Mouse (Mus musculus) lung, postnatal 14 days (tissue): ENCODE data around the gene Gja5.

Source experiments
- DNase-seq: peaks from one replicate; pipeline ENCODE4 v3.0.0; 2021

Gja5 gene

DNA sequence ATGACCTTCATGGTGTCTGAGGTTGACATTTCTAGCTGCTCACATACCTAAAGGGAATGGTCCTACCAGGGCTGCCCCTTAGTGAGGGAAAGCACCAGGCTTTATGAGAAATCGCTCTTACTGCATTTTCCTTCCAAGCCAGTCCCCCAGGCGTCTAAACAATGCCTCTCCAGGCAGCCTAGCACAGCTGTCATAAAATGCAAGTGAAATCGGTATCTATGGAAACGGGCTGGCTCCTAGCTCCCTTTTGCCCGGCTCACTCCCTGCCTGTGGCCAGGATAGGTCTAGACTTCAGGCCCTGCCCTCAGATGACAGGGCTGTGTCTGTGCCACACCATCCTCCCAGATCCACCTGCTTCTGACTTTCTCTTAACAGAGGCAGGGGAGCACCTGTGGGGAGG is 33.1 kb downstream of the Gja5 start:
- DNase-seq, result no peak

DNA sequence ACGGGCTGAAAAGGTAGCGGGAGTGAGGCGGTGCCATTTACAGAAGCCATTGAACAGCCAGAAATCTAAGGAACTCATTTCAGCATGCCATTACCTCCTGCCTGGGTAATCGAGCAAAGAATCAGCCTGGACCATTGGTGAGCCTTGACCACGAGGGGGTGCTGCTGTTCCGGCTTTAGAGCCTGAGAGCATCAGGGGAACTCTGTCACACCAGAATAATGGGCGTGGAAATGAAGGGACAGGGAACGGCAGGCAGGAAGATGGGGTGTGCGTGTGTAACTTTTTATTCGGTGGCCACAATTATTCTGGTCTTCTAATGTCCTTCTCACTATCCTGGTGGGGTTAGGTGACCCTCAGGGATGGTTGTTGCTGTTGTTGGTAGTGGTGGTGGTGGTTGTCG is 34.2 kb downstream of the Gja5 start:
- DNase-seq, result peak; percentile 94

DNA sequence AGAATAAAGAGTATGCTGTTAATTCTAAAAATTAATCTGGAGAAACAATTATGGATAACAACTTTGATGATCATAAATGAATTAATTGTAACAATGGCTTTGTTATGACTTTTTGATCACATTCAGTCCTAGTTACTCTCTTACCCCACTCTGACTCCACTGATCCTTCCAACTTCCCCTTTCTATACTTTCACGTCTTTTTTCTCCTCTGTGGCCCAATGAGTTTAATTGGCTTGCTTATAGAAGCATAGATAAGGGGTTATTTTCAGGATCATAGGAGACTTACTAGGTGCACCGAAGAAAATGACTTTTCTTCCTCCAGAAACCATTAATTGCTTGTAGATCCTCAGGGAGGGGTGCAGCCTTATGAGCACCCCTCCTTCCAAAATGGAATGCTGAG is 38.2 kb downstream of the Gja5 start:
- DNase-seq, result no peak

DNA sequence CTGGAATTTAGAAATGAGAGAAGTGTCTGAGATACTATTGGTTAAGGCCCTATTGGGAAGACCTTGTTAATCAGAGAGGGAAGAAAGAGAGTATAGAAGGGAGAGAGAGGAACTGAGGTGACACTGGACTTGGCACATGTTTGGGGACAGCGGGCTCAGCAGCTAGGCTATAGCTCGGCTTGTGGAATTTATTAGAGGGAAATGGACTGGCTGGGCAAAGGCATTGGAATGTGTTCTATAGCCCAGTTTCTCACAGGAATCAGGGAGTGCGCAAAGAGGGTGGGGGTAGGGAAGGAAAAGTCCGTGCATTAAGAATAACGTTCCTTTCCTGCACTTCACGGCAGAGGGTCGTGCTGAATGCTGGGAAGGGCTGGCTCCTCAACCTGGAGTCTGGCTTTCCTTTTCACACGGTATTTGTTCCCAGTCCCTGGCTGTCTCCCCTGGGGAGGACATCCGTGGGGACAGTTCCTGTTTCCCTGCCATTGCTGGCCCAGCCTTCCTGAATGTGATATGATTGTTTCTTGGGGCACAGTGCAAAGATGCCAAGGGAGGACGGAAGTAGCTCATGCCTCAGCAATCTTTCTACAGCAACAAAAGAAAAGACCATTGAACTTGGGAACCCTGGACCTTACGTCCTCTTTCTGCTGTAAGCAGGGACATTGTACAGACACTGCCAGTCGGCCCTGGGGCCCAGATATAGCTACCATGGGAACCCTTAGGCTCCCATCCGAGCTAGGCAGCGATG is 49.2 kb downstream of the Gja5 start:
- peak; percentile 47 for DNase-seq

DNA sequence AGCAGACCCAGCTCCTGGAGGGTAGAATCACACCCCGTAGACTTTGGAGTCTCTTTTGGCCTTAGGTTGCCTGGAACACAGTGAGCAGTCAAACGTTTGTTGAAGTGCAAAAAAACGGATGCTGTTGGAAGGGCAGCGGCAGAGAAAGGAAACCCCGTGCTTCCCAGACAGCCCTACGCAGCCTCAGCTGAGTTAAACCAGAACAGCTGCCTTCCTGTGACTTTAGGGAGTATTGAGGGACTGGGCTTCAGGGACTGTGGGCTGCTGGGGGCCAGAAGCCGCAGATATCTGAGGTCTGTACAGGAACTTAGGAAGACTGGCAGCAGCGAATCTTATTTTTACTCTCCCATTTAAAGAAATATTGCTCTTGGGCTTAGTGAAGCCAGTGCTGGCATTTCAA is 56.1 kb downstream of the Gja5 start:
- DNase-seq, result no peak

DNA sequence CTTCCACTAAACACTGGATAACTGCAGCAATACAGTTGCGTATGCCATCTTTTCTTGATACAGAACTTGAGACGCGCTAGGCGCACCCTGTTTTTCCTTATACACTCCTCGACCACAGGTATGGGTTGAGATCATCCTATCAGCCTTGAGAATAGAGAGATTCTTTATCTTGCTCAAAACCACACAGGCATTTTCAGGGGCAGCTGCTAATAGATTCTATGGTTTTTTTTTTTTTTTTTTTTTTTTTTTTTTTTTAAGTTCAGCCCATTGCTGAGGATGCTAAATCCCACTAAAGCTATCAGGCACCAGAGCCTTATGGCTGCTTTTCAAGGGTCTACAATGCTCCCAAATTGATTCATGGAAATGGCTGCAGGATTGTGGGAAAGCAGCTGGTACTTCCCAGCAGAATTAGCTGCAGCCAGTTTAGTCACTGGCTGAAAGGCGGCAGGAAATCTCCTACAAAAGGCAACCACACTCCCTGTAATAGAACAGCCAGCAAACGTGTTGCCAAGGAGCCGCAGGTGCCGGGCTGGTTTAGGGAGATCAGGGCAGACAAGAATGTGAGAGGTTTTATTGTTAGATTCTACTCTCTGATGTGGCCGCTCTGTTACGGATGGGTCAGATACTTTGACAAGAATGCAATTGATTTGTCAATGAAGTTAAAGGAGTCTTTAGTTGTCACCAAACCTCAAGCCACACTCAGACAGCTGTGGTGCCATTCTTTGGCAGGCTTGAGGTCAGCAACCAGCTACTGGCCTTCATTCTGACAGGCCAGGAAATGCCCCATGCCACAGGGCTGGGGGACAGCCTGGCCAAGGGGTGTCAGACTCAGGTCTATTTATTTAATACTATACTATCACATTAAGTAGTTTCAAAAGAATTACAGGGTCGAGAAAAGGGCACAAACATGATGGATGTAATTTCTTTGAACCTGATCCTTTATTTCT is 58.9 kb downstream of the Gja5 start:
- DNase-seq, result no peak

DNA sequence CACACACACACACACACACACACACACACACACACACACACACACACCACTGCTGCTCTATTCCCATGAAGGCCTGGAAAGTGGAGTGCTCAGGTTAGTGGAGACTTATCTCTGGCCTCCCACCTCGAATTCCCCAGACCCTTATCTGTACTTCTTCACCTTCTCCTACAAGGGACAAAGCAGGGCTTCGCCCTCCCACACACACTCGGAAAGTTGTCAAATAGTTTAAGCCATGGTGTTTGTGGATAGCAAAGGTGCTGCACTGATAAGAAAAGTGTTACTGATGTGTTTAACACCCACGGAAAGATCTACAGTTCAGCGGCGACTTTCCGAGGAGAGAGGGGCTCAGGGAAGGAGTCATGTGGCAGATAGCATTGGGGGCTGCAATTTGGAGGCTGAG is 66.5 kb downstream of the Gja5 start:
- DNase-seq, result no peak

DNA sequence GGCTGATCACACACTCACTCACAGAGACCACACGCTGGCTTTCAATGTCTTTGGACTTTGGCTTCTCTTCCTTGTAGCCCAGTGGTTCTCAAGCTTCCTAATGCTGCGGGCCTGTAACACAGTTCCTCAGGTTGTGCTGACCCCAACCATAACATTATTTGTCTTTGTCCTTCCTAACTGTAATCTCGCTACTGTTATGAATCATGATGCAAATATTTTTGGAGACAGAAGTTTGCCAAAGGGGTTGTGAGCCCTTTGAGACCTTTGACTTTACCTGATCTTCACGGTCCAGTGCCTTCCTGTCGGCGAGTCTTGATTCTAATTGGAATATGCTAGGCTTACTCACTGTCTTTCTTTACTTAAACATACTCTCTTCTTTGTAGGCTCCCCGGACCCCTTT is 70.0 kb downstream of the Gja5 start:
- no peak for DNase-seq

DNA sequence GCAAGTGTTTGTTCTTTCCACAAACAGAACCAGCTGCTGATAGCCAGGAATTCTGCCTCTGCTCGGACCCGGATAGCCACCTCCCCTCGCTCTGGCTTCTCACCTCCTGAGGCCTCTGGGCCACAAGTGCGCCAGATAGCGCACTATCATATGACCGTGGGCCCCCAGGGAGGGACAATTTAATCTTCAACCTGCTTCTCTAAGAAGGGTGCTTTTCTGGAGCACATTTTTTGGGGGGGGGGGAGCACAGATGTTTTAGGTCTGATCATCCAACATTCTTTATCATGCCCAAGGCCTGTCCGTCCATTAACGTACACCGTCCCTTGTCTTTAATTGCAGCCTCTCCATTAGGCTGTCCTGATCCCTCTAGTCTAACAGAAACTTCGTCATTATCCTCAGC is 71.1 kb downstream of the Gja5 start:
- no peak for DNase-seq

DNA sequence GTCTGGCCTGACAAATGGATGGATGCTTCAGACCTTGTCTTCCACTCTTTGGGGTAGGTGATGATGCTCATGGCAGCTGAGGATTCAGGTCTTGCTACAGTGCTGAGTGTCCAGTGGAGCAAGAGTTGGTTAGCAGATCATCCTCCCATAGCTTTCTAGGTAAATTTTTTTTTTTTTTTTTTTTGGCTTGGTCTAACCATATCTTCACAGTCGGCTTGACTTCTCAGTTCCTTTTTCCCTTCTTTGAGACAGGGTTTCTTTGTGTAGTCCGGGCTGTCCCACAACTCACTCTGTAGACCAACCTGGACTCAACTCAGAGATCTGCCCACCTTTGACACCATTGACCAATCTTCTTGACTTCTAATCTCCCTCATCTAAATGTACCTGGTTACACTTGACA is 73.0 kb downstream of the Gja5 start:
- no peak for DNase-seq

DNA sequence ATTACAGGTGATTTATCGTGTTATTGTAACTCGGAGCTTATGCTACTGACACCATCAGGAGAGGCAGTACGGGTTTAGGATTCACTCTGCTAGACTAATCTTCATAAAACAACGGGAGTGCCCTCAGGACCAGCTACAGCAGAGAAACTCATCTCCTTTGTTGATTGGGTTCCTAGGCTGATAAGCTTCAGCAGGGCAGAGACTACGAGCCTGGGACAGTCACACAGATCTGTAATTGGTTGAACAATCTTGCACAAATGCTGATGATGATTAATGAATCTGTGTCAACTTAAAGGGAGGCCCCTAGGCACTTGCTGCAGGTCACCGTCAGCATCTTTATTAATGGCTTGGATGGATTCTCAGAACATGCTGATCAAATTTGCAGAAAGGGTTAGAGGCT is 74.0 kb downstream of the Gja5 start:
- no peak for DNase-seq

DNA sequence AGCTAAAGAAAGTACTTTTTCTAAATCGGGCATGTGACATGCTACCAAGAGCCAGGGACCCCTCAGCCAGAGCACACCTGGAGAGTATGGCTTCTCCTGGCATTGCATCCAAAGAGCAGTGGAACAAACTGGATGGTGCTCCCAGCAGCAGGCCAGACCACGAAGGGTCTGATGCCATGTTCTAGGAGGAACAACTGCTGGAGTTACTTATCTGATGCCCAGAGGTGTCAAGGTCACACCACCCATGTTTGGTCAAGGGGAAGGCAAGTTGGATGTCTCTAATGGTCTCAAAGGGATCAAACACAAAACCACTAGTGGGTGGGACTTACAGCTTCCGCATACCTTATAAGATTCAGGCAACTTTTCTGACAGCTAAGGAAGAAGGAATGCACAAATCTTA is 74.5 kb downstream of the Gja5 start:
- DNase-seq, result no peak

DNA sequence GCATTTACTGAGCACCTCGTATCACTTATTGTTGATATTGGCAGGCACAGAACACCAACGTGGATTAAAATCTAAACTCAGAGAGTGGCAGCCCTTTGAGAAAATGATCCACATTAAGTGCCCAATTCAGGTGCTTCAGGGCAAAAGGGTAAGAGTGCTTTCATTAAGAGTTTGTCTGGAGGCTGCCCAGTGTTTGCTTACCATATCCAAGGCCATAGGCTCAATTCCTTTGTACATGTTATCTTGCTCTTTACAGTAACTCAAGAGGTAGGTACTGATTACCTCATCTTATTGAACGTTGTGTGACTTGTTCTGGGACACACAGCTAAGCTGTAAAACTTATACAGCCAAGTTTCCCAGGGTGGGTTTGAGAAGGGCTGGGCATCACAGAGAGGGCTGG is 77.3 kb downstream of the Gja5 start:
- no peak for DNase-seq

DNA sequence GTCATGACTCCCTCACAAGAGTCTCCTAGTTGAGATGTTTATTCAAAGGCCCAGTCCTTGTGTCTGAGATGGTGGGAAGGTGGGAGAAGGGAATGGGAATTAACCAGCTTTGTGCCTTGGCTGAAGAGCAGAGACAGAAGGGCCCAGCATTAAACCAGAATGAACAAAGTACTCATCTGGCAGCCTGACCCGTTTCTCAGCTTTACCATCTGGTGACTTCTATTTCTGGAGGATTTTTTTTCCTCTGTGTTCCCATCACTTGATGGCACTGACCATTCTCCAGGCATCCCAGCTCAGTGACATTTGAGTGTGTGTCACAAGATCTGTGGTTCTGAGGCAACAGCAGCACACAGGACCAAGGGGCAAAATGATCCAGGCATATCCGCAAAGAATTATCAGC is 78.2 kb downstream of the Gja5 start:
- DNase-seq, result no peak

DNA sequence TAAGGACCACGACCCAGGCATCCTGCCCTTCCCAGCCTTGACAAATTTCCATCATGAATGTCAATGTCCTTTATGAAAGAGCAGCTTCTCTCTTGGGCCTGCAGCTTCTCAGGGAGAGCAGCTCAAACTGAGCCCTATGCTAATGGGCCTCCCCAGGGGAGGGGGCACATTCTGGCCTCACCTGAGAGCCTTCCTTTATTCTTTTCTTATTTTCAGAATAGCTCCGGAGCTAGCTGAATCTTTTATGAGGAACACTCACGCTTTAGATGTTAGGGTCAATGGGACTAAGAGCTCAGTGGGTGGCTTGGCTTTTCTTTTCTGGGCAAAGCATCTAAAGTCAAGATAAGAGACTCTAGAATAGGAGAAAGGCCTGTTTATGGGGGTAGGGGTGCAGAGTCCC is 88.0 kb downstream of the Gja5 start:
- DNase-seq, result no peak

DNA sequence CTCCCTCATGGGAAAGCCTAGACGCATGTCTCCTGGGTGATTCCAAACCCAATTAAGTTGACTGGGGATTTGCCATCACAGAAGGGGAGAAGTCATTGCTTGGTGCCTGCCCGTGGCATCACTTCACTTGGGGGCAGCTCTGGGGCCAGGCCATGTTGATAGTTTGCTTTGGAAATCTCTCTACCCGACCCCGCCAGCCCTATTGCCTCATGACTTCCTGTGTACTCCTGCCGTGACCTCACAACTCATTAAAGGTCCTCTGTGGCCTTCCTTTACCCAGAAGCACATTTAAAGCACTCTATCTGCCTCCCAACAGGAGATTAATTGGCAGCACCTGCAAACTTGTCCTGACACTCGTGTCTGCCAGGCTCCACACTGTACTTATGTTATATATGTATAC is 93.3 kb downstream of the Gja5 start:
- DNase-seq, result peak; percentile 23

DNA sequence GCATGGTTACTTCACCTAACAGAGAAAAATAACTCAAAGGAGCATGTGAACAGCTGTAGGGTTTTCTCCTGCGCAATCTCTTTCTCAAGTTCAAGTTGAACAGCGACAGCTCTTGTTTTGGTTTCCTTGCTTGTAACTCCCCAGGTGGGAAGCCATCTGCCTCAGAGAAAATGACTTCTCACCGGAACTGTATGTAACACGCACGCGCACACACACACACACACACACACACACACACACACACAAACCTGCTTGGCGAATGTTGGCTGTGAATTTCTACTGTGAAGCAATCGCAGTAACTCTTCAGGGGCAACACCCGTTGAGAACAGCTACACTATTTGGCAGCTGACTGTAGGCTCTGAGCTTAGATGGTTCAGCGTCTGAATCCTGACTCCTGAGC is 98.6 kb downstream of the Gja5 start:
- no peak for DNase-seq

DNA sequence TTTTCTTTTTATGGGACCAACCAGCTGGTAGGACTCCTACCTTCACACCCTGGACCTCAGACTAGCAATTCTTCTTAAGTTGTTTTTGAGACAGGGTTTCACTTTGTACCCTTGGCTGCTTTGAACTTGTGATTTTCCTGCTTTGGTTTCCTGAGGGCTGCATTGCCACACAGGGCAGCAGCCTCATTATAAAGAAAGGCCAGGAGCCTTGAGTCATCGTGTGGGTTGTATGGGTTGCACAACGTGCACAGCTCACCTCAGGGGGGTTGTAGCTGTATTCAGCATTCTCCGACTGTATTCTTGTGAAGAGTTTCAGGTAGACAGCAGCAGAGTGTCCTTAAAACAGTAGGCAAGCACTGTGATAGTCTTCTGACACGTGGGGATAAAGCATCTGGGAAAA is 100.0 kb downstream of the Gja5 start:
- DNase-seq, result no peak

DNA sequence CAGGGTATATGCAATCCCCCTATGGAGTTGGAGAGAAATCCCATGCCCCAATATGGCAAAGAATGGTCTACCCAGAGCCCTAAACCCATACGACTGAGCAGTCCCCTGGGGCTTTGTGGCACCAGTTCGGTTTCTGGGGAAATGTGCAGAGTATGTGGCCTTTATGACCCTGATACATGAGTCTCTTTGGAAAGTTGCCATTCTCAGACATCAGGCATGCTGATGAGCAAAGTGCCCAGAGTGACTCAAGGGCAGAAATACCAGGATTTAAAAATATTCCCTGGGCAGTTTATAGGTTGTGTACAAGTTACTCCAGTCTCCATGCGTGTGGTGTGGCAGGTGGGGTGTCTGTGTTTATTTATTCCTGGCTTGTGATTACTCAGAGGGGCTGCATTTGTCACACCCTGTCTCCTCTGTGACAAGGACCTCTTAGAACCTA is 102.5 kb downstream of the Gja5 start:
- no peak for DNase-seq

DNA sequence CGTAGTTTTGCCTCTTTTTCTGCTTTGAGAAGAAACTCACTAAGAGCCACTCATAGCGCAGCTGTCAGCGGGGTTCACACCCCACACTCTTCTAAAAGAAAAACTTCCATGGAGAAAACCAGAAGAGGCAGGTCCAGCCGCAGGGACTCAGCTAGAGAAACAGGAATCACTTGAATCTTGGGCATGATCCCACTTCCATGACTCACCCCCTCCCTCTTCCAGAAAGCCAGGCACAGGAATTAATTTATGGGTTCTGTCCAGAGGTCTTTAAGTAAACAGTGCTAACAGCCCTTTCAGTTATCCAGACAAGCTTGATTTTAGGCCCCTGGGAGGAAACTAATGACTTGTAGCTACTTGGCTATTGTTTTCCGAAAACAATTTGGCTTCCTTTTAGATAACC is 120.7 kb downstream of the Gja5 start:
- peak; percentile 46 for DNase-seq

DNA sequence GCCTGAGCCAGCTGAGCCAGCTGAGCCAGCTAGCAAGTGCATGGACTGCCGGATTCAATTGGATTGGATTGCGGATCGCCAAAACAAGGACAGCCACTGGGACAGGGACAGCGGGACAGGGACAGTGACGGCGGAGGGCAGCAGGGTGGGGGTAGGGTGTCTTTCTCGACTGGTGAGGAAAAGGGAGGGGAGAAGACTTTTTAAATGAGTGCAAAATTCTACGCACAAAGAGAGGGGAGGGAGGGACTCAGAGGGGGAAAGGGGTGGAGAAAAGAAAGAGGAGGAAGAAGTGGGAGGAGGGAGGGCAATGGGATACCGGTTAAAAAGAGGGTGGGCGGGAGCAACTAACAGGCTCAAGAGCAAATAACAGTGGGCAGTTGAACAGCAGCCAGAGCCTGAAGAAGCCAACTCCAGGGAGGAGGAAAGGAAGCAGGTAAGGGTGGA is 127.6 kb downstream of the Gja5 start:
- DNase-seq, result peak; percentile 44

DNA sequence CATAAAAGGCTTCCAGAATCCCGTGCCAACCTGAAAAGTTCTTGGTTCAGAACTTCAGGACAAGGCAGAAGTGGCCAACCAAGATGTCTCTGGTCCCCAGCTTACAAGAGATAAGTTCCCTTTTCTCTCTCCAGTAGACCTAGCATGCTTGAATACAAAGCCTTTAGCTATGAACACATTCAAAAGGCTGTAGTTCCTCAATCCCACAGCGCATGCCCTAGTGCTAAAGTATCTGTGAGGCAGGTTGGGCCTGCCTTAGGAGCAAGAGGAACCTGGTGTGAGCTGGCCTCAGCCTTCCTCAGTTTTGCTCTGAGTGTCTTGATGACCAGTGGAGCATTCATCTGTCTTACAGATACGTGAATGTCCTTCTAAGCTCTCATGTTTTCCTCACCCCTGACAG is 131.1 kb downstream of the Gja5 start:
- no peak for DNase-seq

DNA sequence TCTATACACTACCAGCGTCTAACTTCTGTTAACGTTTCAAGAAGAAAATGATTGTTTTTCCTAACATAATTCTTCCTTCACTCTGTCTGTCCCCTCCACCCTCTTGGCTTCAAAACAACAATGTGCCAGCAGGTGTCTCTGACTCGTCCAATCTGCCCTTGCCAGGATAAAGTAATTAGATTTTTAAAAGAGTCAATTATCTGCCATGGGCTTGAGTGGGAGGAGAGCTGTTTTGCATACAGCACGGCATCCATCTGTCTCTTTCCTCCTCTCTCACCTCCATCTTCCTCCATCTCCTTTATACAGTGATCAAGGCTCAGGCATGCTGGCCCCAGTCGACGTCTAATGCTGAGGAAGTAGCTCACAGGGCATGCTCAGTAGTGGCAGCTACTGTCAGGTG is 132.6 kb downstream of the Gja5 start:
- DNase-seq, result peak; percentile 67

DNA sequence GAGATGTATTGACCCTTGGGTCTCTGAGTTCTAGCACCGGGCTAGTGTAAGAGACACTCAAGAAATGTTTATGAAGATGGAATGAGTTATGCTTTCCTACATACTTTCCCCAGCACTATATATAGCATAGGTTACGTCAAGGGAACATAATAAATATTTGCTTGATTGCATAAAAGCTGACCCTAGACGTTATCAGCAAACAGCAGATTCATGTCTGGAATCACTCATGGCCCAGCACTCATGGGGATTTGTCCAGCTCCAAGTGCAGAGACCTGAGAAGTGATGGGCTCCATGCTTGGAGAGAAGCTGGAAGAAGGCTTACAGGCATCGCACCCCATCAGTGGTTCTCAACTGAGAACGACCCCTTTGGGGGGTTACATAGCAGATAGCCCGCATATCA is 135.2 kb downstream of the Gja5 start:
- DNase-seq, result peak; percentile 59
